Mouse (Mus musculus): ENCODE measurements around the gene Osbpl10.

GRCm38 (mm10) chr9:115234561-115234960, 256.2 kb downstream of the Osbpl10 start:
- TF ChIP-seq CTCF (IDR thresholded peaks at IDR 0.05; ENCODE audit: low read depth) (no peak), EP300 (optimal IDR thresholded peaks at IDR 0.05) (no peak)

Data from stomach, postnatal 0 days (tissue).